Comparison of ENCODE assay signal across 26 mouse cellular contexts in the genomic region with DNA sequence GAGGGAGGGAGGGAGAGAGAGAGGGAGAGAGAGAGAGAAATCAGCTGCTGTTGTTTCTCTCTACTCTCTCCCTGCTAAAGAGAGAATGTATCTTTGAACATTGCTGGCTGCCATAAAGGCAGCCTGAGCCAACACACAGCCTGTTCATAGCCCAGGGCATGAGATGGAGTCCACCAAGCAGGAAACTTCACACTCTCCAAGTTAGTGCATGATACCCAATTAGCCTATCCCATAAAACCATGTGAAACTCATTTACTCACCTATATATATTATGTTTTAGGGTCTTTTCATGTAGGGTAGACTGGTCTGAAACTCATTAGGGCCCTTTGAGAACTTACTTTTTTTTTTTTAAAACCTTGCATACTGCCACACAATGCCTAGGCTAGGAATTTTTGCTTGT.
"Had no signal": no experiment of that assay in that cellular context is flagged by ENCODE, and none has a peak within 500 bp of the region (broad histone marks: within the 10 kb centered on the region; RNA-seq: fewer than 3 reads in every experiment).

No protein-coding gene starts in this region.

- H3K36me3 ChIP-seq: heart, embryonic 10.5 days; heart, embryonic 12.5 days; hindbrain, embryonic 10.5 days; hindbrain, embryonic 12.5 days; intestine, embryonic 15.5 days; kidney, embryonic 15.5 days; limb, embryonic 13.5 days; limb, embryonic 15.5 days had no signal

- H3K9ac ChIP-seq: forebrain, postnatal 0 days; heart, embryonic 12.5 days; hindbrain, embryonic 12.5 days; hindbrain, embryonic 14.5 days; intestine, embryonic 15.5 days; kidney, embryonic 15.5 days; limb, embryonic 13.5 days; limb, embryonic 15.5 days had no signal

- DNase-seq: forebrain, postnatal 0 days; gastrocnemius, adult 2 months; gastrocnemius, postnatal 10 days; gastrocnemius, postnatal 25 days; heart, adult 18-20 months; heart, postnatal 10 days; heart, postnatal 4 days; kidney, adult 18-20 months; kidney, adult 8-10 months; kidney, postnatal 14 days; kidney, postnatal 36 days; layer of hippocampus, adult 9-11 months; layer of hippocampus, postnatal 36 days had no signal

- ATAC-seq: forebrain, postnatal 0 days; hindbrain, embryonic 16.5 days; inflammation-experienced regulatory T-cells, adult 6 months; intestine, embryonic 15.5 days; intestine, postnatal 0 days had no signal

- H3K4me2 ChIP-seq: heart, embryonic 12.5 days; hindbrain, embryonic 12.5 days; hindbrain, embryonic 14.5 days; intestine, embryonic 15.5 days; kidney, embryonic 15.5 days; limb, embryonic 13.5 days; limb, embryonic 15.5 days had no signal

- H3K27me3 ChIP-seq: heart, embryonic 12.5 days; hindbrain, embryonic 12.5 days; intestine, embryonic 15.5 days; kidney, embryonic 15.5 days; limb, embryonic 13.5 days; limb, embryonic 15.5 days had no signal

- H3K4me3 ChIP-seq: gastrocnemius, adult 2 months; heart, embryonic 10.5 days; heart, embryonic 12.5 days; hindbrain, embryonic 10.5 days; hindbrain, embryonic 12.5 days; intestine, embryonic 15.5 days; kidney, embryonic 15.5 days; limb, embryonic 13.5 days; limb, embryonic 15.5 days had no signal

- H3K27ac ChIP-seq: gastrocnemius, adult 2 months; heart, embryonic 10.5 days; hindbrain, embryonic 10.5 days; hindbrain, embryonic 12.5 days; hindbrain, embryonic 14.5 days; intestine, embryonic 15.5 days; kidney, embryonic 15.5 days; kidney, postnatal 0 days; limb, embryonic 13.5 days; limb, embryonic 15.5 days had no signal

- H3K4me1 ChIP-seq: heart, embryonic 10.5 days; heart, embryonic 12.5 days; intestine, embryonic 15.5 days; limb, embryonic 15.5 days had no signal

- H3K9me3 ChIP-seq: heart, embryonic 10.5 days; heart, embryonic 12.5 days; hindbrain, embryonic 10.5 days; hindbrain, embryonic 12.5 days; intestine, embryonic 15.5 days; kidney, embryonic 15.5 days; limb, embryonic 13.5 days; limb, embryonic 15.5 days had no signal
